Mouse (Mus musculus) bone marrow macrophage, adult 2 months (primary cell): ENCODE data around the gene Oprl1.

Source experiments
- CTCF ChIP-seq: IDR thresholded peaks from 2 replicates; pipeline ENCODE4 v1.5.1; 2012; ENCODE audit warnings: low read depth, mild to moderate bottlenecking, low read length, moderate library complexity
- POLR2A ChIP-seq: IDR thresholded peaks from 2 replicates; pipeline ENCODE4 v1.6.1; 2012; ENCODE audit warnings: mild to moderate bottlenecking, low read depth, low read length, borderline replicate concordance

GRCm38 (mm10) chr2:181763006-181763830, 48.4 kb downstream of the Oprl1 start, which contains the start of gene Myt1:
- TF ChIP-seq POLR2A, result no peak
- TF ChIP-seq CTCF, result no peak
